Mouse (Mus musculus) small intestine, adult 2 months (tissue): ENCODE data around the gene Ephb1.

Source experiments
- CTCF ChIP-seq: fragments of 200-500 bp; IDR thresholded peaks from 2 replicates; pipeline ENCODE4 v1.5.1; 2012; ENCODE audit warnings: low read depth, mild to moderate bottlenecking, control low read depth, inconsistent platforms, low read length, moderate library complexity, mixed read lengths; ENCODE audit not compliant: insufficient replicate concordance, insufficient read length; ENCODE audit errors: extremely low read depth
- POLR2A ChIP-seq: fragments of 200-500 bp; IDR thresholded peaks from 2 replicates; pipeline ENCODE4 v1.6.1; 2012; ENCODE audit warnings: low read depth, mild to moderate bottlenecking, control low read depth, inconsistent platforms, low read length, moderate library complexity

DNA sequence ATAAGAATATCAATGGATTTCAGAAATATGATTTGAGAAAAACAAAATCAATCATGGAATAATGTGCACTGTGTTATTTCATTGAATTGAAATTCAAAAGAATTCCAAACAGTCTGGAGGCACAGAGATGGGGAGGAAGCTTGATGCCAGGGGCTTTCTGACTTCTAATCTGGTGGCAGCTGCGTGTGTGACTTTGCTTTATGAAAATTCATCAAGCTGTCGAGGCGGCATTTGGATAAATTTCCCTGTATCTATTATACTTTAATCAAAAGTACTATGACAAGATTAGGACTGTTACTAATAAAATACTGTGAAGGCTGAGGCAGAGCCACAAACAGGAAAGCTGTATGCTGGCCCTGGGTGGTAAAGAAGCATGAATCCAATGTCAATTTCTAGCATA, 451.1 kb downstream of the Ephb1 start:
- TF ChIP-seq POLR2A (no peak), CTCF (no peak)
